Mouse (Mus musculus) thymus, adult 2 months (tissue): ENCODE measurements around the gene Dyrk1b. TPM values are rescaled to one million over a fixed set of nuclear protein-coding genes. Genes with fewer than 3 reads are reported as not detected.

Experiments
- DNase-seq: peaks from one replicate; pipeline ENCODE4 v3.0.0; 2021
- H3K27ac ChIP-seq: fragments of 200-500 bp; 2 replicates; pipeline ENCODE4 v1.5.1; 2012; ENCODE audit warnings: low read length, control low read depth; ENCODE audit not compliant: control insufficient read depth, insufficient read depth
- H3K27me3 ChIP-seq: fragments of 200-500 bp; 2 replicates; pipeline ENCODE4 v1.6.1; 2012; ENCODE audit warnings: mild to moderate bottlenecking, low read length, moderate library complexity, mixed read lengths; ENCODE audit not compliant: control insufficient read depth, insufficient read depth
- H3K36me3 ChIP-seq: fragments of 200-500 bp; 2 replicates; pipeline ENCODE4 v1.6.1; 2012; ENCODE audit warnings: mild to moderate bottlenecking, low read length, moderate library complexity; ENCODE audit not compliant: control insufficient read depth, insufficient read depth
- H3K4me1 ChIP-seq: fragments of 200-500 bp; replicated peaks from 2 replicates; pipeline ENCODE4 v1.6.1; 2012; ENCODE audit warnings: low read length; ENCODE audit not compliant: control insufficient read depth, insufficient read depth
- H3K4me3 ChIP-seq: fragments of 200-500 bp; 2 replicates; pipeline ENCODE4 v1.5.1; 2012; ENCODE audit warnings: mild to moderate bottlenecking, low read length, control low read depth, moderate library complexity; ENCODE audit not compliant: control insufficient read depth, insufficient read depth
- CTCF ChIP-seq: fragments of 200-500 bp; IDR thresholded peaks from 2 replicates; pipeline ENCODE4 v1.5.1; 2012; ENCODE audit warnings: mild to moderate bottlenecking, control low read depth, low read length, moderate library complexity, borderline replicate concordance; ENCODE audit not compliant: control insufficient read depth, poor library complexity, insufficient read depth; ENCODE audit errors: extremely low read depth
- POLR2A ChIP-seq: fragments of 200-500 bp; IDR thresholded peaks from 2 replicates; pipeline ENCODE4 v1.6.1; 2012; ENCODE audit warnings: mild to moderate bottlenecking, low read length, control low read depth, moderate library complexity; ENCODE audit not compliant: control insufficient read depth, poor library complexity, insufficient read depth; ENCODE audit errors: extremely low read depth
- WGBS: fragments of 180-500 bp; shearing (Covaris S2); methylation state at CpG from one replicate; pipeline ENCODE4 v1.1.7; 2018; 5-methylcytosine and 5-hydroxymethylcytosine counted together
- polyA plus RNA-seq: library from polyadenylated mRNA; depleted of rRNA; stranded (reverse); fragments of >200 nt; gene quantifications from 2 replicates; pipeline ENCODE4 v1.2.3, GENCODE M21; 2012

Gene Dyrk1b
- polyA plus RNA-seq, 1 experiment: 126 TPM

GRCm38 (mm10) chr7:28179741-28180377 lies 590 bp downstream of the Dyrk1b start:
- TF ChIP-seq CTCF (no peak), POLR2A (0 out of 2 replicates have a peak, but pooled peaks have one; percentile 13)
- H3K27me3 ChIP-seq: no peaks in the 10 kb centered on the region
- DNase-seq: peak; percentile 92
- H3K4me3 ChIP-seq: peak overlapping the region; percentile 90
- H3K36me3 ChIP-seq: peaks cover 47% of the 10 kb centered on the region
- H3K27ac ChIP-seq: peak overlapping the region; percentile 27
- WGBS: under 1% methylated on average over 51 of the region's 56 CpGs
- H3K4me1 ChIP-seq: peaks cover 10% of the 10 kb centered on the region

- H3K4me3 ChIP-seq: no peak overlapping the region
- no peak for TF ChIP-seq CTCF
- TF ChIP-seq POLR2A: no peak
- H3K36me3 ChIP-seq: peaks cover 58% of the 10 kb centered on the region
- DNase-seq: no peak
- no peak overlapping the region for H3K27ac ChIP-seq
- no peaks in the 10 kb centered on the region for H3K27me3 ChIP-seq
- 91% methylated on average over 5 of the region's 5 CpGs for WGBS
- H3K4me1 ChIP-seq: peaks cover 10% of the 10 kb centered on the region
Observed at GRCm38 (mm10) chr7:28180890-28181289, 1.6 kb downstream of the Dyrk1b start.

GRCm38 (mm10) chr7:28181376-28181775 lies 2.1 kb downstream of the Dyrk1b start:
- no peak for DNase-seq
- H3K4me3 ChIP-seq: no peak overlapping the region
- H3K27me3 ChIP-seq: no peaks in the 10 kb centered on the region
- H3K36me3 ChIP-seq: peaks cover 59% of the 10 kb centered on the region
- no peak for TF ChIP-seq POLR2A
- no peak for TF ChIP-seq CTCF
- 96% methylated on average over 12 of the region's 12 CpGs for WGBS
- H3K4me1 ChIP-seq: peaks cover 10% of the 10 kb centered on the region
- H3K27ac ChIP-seq: no peak overlapping the region

- Histone ChIP-seq H3K4me1 (peaks cover 10% of the 10 kb centered on the region), H3K27me3 (no peaks in the 10 kb centered on the region), H3K36me3 (peaks cover 60% of the 10 kb centered on the region), H3K4me3 (no peak overlapping the region), H3K27ac (no peak overlapping the region)
- no peak for DNase-seq
- 95% methylated on average over 22 of the region's 22 CpGs for WGBS
- no peak for TF ChIP-seq POLR2A
- TF ChIP-seq CTCF: no peak
Observed at GRCm38 (mm10) chr7:28182320-28182719, 3.1 kb downstream of the Dyrk1b start.

- WGBS: 98% methylated on average over 14 of the region's 14 CpGs
Observed at GRCm38 (mm10) chr7:28185884-28186283, 6.6 kb downstream of the Dyrk1b start.

GRCm38 (mm10) chr7:28186631-28187030 lies 7.4 kb downstream of the Dyrk1b start:
- Histone ChIP-seq H3K36me3 (peaks cover 65% of the 10 kb centered on the region), H3K4me1 (no peaks in the 10 kb centered on the region), H3K4me3 (no peak overlapping the region), H3K27me3 (no peaks in the 10 kb centered on the region), H3K27ac (no peak overlapping the region)
- TF ChIP-seq POLR2A: no peak
- TF ChIP-seq CTCF: no peak
- no peak for DNase-seq
- WGBS: 98% methylated on average over 8 of the region's 8 CpGs

More at GRCm38 (mm10) chr7:28185884-28186283, 6.6 kb downstream of the Dyrk1b start:
- Histone ChIP-seq H3K27ac (no peak overlapping the region), H3K36me3 (peaks cover 65% of the 10 kb centered on the region), H3K4me1 (0 out of 2 replicates have a peak, but pooled peaks cover 2% of the 10 kb centered on the region), H3K4me3 (no peak overlapping the region), H3K27me3 (no peaks in the 10 kb centered on the region)
- DNase-seq: no peak
- TF ChIP-seq CTCF (no peak), POLR2A (no peak)
